Mouse (Mus musculus) thymus, adult 2 months (tissue): ENCODE measurements around the gene Pbxip1.

Experiments
- CTCF ChIP-seq: fragments of 200-500 bp; IDR thresholded peaks from 2 replicates; pipeline ENCODE4 v1.5.1; 2012; ENCODE audit warnings: mild to moderate bottlenecking, control low read depth, low read length, moderate library complexity, borderline replicate concordance; ENCODE audit not compliant: control insufficient read depth, poor library complexity, insufficient read depth; ENCODE audit errors: extremely low read depth
- POLR2A ChIP-seq: fragments of 200-500 bp; IDR thresholded peaks from 2 replicates; pipeline ENCODE4 v1.6.1; 2012; ENCODE audit warnings: mild to moderate bottlenecking, low read length, control low read depth, moderate library complexity; ENCODE audit not compliant: control insufficient read depth, poor library complexity, insufficient read depth; ENCODE audit errors: extremely low read depth

- no peak for TF ChIP-seq POLR2A
- no peak for TF ChIP-seq CTCF
Observed at GRCm38 (mm10) chr3:89390699-89391662, 45.5 kb upstream of the Pbxip1 start.
